Mouse (Mus musculus): ENCODE results near the gene Pip4k2c.

Pip4k2c gene

DNA sequence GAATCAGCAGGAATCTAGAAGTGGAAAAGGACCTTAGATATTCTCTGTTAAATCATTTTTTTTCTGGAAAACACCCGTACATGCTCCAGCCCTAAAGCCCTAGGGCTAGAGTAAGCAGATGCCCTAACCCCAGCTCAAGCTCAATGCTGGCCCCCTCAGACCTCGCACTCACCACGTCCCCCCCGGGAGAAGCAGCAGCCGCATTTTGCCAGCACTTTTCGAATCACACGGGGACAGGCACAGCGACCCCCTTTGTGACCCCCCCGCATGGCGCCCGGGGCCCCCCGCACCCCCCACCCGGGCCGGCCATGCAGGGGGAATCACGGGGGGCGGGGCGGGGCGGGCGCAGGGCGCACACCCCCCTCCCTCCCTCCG lies 23.3 kb downstream of the Pip4k2c start:
- DNase-seq = peak in 1 of 2 experiments; percentile 51

DNA sequence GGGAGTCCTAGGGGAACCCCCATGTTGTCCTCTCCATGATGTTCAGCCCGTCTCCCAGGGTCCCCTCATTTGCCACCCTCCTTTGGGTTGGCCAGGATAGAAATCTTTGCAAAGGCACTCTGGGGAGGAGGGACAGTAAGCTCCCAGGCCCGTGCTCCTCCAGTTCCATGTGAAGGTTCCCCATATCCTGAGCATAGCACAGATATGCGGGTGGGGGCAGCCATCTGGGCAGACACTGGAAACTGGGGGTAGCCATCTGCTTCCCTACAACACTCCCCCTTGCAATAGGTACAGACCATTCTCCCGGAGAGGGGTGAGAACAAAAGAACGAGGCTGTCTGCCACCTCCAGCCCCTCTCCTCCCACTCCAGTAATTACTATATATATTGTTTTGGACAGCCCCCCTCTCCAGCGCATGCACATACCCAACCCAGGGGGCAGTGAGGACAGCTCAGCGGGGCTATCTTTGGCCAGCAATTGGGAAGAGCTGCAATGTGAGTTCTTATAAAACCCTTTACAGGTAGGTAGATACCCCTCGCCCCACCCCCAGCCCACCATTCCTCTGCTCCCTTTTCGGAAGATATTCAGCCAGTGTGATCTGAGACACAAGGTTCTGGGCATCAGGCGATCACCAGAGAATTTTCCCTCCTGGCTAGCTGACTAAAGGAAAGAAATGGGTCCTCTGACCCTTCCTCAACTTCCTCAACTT lies 23.9 kb downstream of the Pip4k2c start:
- DNase-seq = peak; percentile 53 to 56

DNA sequence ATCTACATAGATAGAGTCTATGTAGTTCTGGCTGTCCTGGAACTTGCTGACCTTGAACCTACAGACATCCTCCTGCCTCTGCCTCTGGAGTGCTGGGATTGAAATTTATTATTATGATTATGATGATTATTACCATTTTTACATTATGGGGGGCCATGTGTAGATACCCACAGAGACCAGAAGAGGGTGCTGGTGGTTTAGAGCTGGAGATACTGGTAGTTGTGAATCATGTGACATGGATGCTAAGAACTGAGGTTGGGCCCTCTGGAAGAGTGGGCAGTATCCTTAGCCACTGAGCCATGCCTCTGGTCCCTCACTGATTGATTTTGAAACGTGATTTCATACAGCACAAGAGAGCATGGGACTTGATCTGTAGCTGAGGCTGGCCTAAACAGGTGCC lies 24.9 kb downstream of the Pip4k2c start:
- no peak for DNase-seq

DNA sequence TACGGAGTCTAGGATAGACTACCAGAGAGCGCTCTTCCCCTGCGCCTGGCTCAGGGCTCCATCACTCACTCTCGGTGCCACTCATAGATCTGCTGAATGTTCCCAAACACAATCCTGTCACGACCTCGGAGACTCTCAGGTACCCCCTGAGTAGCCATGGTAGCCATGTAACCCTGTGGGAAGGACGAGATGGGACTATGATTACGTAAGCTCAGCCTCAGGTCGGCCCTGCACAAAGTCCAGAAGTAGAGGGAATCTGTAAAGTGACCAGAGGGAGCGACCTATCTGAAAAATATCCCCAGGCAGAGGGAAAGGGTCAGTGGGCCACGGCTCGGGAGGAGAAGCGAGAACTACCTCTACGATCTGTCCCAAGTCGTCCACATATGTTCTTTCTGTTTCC lies 25.9 kb downstream of the Pip4k2c start:
- DNase-seq = no peak

DNA sequence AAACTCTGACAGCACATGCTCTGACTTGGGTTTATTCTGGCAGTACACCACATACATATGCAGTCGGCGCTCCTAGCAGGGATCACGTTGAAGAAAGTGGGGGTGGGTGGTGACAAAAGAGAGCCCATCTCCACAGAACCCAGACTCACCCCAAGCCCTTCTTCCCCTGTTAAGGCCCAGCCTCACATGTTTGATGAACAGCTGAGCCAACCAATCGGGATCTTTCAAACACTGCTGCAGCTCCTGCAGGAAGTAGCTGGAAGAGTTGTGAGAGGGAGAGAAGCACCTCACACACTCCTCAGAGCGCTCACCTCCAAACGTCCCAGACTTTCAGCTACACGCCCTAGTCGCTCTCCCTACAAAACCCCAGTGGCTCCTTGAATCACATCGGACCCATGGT lies 26.3 kb downstream of the Pip4k2c start:
- DNase-seq = no peak

DNA sequence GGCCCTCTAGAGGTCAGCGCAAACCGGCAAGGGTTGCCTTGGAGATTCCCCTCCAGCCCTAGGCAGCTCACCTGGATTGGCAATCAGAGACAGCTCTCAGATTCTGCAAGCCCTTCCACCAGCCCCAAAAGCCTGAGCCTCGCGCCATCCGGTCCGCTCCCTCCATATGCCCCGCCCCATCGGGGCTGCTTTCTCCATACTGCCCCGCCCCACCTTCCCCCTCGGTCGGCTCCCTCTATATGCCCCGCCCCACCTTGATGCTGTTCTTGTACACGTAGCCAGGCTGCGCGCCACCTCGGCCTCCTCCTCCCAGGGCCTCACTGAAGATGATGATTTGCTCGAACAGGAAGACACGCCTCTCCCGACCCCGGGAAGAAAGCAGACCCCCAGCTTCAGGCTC lies 27.6 kb downstream of the Pip4k2c start:
- DNase-seq = no peak

DNA sequence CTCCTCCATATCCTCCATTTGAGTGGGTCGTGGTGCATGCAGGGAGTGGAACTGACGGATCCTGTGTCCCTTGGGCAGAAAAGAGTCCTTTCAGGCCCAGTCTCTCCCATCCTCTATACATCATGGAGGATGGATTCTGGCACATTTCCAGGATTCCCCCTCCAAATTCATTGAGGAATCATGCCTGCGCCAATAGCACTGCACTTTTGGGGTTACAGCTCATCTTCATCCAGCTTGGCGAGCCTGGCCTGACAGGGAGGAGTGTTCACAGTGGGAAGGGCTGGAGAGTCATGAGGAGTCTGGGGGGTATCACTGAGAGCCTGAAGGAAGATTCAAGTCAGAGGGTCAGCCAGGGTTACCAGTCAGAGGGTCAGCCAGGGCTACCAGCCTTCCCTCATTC lies 28.8 kb downstream of the Pip4k2c start:
- DNase-seq = peak in 1 of 2 experiments; percentile 8

DNA sequence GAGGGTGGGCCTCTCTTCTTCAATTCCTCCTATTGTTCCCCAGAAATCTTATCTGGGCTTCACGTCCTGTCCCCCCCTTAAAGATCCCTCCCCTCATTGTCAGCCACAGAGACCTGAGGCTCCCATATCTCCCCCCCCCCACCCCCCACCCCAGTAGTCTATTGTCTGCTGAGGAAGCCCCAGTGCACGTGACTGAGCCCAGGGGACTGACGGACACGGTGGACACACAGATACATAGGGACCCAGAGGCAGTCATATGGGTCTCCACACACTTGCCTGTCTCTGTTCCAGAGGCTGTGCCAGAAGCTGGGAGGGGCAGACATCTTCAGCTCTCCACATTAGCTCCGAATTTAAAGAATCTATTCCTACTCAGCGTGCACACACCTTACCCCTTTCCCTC lies 29.8 kb downstream of the Pip4k2c start:
- DNase-seq = no peak

DNA sequence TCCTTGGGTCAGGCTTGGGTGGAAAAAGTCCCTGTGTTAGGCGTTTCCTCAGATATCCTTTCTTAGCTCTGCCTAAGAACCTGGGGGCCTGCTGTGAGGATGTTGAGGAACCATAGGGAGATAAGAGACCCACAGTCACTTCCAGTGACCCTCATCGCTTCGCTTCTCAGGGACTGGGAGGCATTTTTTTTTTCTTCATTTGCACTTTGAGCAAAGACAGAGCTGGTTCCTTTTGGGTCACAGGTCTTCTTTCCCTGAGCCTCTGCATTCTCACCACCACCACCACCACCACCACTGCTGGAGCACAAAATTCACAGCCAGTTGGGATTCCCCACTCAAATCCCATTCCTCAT lies 30.7 kb downstream of the Pip4k2c start:
- DNase-seq = no peak

DNA sequence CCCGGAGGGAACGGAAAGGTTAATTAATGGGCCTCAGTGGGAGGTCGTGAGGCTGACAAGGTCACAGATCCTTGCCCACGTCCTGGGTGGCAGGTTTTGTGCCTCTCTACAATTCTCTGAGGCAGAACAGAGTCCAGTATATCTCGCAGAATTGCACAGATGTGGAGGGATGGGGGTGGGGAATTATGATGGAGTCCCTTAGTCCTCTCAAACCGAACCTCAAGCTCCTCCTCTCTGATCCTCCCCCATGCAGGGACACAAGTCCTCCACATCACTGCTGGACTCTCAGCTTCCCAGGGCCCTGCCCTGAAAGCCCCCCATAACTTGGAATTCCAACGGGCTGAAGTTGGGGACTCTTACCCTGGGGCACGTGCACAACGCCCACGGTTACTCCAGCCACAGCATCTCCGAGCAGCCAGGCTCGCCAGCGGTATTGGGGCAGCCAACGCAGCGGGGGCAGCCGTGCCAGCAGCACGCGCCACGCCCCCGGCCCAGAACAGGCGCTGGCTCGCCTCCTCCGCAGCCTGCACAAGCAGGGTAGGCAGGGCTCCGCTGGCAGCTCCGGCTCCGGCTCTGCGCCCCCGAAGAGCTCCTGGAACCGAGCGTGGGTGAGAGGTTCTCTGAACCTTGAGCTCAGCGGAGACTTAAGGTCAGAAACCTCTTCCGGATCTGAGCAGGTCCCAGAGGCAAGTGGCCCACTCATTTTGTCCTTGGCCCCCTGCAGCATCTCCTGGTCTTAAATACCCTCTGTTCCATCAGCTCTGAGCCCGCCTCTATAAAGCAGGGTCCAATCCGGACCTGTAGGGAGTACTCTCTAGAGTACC lies 31.3 kb downstream of the Pip4k2c start, which contains the start of gene Slc26a10:
Gene Slc26a10, minus strand, starts transcription at position 775 of the 824 bp plus-strand sequence.
- peak; percentile 45 to 55 for DNase-seq

DNA sequence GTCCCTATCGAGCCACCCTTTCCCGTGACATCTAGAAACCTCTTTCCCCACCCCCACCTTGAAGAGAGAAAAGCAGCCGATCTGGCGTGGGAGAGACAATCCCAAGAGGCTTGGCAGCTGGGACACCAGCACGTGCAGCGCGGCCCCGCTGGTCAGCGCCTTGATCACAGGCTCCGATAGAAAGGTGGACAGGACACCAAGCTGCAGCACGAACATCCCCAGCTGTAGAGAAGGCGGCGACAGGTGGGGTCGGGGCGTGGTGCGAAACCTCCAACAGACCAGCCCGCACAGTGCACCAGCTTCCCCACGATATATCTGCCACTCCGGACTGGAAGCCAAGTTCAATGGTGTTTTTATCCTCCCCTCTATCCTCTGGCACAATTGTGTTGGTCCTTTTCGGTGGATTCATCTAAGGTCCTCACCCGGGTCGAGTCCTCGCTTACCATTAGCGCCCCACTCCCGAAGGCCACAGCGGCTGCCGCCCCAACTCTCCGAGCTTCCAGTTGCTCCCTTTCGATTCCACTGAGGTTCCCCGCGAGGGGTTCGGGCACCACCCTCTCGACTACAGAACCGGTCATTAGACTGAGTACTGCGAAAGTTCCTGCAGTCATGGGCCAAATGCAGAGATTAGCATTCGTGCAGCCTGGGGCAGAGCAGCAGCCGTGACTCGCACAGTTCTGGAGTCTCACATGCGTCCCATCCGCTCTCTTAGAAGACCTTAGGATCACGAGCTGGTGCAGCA lies 32.9 kb downstream of the Pip4k2c start:
- DNase-seq = peak in 1 of 2 experiments; percentile 26

DNA sequence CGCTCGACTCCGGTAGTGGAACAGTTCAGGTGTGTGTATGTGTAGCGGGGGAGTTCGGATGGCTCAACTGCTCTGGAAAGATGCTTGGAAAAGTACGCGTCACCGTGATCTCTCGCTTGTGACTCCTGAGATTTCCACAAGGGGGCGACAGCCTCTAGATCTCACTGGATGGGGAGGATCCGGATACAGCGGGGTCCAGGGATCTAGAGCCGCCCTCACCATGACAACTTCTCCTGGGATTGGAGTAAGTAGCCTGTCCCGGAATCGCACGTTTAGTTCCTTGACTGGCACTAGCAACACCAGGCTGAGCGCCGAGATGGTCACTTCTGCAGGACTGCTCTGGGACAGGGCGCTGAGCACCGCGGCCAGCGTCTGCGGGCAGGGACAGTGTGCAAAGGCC lies 33.7 kb downstream of the Pip4k2c start:
- peak; percentile 88 to 92 for DNase-seq

DNA sequence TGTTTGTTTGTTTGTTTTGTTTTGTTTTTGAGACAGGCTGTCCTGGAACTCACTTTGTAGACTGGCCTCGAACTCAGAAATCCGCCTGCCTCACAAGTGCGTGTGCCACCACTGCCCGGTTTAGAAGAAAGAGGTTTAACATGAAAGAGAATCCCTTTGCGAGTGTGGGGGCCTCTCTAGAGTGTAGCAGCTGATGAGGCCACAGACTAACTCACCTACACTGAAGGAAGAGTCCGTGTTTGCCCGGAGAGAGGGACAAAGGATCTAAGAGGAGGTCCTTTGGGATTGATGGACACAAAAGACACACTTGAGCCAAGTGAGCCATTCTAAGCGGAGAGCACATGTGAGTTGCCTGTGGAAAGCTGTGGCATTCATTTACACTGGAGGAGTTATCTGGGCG lies 34.1 kb downstream of the Pip4k2c start:
- DNase-seq = no peak

DNA sequence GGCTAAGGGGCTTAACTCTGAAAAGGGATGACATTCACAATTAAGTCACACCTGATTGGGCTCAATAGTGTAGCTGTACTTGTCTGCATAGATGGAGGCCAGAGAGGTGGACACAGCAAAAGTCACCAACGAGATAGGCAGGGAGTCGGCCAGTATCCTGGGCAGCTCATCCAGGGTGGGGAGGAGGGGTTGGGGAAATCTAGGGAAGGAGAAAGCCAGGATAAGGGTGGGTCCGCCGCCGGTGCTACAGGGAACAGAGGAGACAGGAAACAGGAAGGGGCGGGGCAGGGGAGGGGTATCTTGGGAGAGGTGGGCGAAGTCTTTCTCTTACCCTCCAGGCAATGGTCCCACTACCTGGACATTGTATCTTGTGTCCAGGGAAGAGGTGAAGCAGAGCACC lies 34.6 kb downstream of the Pip4k2c start:
- no peak for DNase-seq

DNA sequence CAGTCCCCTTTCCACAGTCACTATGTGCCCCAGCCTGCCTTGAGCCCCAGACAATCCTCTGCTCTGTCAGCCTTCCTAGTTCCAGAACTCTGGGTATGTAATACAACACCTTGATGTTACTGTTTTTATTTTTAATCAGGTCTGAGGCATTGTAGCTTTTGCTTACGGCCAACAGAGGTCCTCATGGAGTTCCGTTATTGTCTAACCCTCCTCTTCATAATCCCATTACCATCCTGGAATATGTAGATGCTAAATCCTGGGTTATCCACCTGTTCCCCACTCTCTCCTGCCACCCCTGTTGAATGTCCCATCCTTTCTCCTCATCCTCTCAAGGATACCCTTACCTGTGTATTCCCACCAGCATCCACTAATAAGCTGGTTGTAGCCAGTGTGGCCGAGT lies 35.2 kb downstream of the Pip4k2c start:
- DNase-seq = no peak

DNA sequence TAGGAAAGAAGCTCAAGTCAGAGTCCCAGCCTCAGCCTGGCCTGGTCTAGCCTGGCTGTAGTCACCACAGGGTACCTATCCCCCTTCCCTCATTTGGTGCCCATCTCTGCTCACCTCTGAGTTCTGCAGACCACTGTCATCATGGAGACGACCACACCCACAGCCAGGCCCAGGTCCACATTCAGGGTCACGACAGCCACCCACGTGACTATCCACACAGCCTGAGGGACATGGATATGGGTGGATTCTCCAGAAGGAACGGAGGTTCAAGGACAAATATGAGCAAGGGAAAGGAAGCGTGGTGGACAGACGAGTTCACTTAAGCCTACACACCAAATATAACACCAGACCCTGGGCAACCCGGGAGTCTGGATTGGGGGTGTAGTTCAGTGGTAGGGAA lies 37.2 kb downstream of the Pip4k2c start:
- peak in 1 of 2 experiments; percentile 12 for DNase-seq

DNA sequence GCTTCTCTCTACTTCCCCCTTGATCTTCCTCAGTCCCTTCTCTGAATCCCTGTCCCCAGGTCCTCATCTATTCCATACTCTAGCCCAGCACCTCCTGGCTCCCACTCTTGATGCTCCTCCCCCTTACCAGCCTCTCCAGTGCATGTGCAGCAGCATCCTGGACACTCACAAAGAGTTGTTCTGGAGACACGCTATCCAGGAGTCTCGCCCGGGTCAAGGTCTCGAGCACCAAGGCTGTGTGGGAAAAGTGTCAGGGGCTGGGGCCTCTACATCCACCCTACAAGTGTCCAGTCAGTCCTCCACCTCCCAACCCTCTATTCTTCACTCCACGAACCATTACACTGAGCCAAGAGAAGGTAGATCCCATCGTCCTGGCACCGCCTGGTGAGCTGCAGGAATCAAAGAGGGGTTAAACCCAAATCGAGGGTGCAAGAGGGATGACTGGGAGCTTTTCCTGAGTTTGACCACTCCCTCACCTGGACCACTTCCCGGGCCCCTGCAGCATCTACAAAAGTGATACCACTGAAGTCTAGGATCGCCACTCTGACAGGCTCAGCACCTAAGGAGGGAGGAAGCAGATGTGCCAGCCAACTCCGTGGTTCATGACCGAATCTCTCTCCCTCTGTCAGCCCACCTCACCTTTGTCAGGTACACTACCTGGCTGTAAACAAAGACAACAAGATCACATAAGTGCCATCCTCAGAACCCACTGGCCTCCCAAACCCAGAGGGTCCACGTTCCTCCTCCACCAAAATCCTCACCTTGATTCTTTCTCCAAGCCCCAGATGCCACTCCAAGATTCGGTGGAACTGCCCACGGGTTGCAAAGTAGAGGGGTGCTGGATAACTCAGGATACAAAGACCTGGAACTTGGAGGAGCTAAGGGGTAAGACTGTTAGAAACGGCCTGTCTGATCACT lies 38.0 kb downstream of the Pip4k2c start:
- peak in 1 of 2 experiments; percentile 7 for DNase-seq

DNA sequence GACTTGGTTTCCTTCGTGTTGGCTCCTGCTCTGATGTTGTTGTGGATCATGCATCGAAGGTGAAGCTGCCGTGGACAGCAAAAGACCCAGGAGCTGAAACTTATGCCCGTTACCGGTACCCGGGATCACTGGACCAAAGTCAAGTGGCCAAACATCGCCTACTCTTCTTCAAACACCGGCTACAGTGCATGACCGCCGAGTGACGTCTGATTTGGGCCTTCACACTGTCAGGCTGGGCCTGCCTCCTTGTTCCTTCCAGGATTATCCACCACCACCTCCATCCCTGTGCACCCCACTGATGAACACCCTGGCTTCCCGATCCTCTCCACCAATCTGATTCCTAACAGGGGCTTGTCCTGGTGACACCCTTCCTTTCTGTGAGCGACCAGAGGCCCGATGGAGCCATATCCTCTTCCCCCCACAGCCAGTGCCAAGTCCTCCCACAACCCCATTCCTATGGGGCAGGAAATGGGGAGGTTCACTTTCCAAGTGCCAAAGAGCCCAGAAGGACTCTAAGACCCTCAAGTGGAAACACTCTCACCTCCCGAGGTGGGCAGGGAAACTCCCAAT lies 39.7 kb downstream of the Pip4k2c start:
- no peak for DNase-seq

DNA sequence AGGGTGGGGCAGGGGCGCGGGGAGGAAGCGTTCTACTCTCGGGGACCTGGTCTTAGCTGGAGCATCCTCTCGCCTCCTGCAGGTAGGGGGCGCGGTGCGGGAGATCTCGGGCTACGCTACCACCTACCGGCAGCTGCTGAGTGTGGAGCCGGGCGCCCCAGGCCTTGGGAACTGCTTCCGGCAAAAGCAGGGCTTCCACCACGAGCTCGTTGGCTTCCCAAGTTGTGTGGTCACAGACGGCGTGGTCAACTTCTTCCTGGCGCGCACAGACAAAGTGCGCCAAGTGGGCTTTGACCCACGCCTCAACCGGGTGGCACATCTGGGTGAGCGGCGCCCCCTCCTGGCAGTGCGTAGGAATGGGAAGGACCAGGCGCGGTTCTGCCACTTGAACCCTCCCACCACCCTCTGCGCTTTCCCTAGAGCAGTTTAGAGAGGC lies 40.5 kb downstream of the Pip4k2c start:
- peak; percentile 55 to 71 for DNase-seq

DNA sequence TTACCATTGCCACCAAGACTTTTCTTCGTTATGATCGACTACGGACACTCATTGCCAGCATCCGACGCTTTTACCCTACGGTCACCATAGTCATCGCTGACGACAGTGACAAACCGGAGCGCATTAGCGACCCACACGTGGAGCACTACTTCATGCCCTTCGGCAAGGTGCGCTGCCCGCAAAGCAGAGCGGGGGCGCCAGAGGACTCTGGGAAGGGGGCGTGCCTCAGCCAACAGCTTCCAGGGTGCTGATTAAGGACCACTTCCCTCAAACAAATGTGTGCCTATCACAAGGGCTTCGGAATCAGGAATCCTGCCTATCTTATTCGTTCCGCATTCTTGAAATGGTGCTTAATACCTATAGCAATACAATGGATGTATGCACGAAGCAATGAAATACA lies 41.4 kb downstream of the Pip4k2c start:
- DNase-seq = peak; percentile 54 to 62

DNA sequence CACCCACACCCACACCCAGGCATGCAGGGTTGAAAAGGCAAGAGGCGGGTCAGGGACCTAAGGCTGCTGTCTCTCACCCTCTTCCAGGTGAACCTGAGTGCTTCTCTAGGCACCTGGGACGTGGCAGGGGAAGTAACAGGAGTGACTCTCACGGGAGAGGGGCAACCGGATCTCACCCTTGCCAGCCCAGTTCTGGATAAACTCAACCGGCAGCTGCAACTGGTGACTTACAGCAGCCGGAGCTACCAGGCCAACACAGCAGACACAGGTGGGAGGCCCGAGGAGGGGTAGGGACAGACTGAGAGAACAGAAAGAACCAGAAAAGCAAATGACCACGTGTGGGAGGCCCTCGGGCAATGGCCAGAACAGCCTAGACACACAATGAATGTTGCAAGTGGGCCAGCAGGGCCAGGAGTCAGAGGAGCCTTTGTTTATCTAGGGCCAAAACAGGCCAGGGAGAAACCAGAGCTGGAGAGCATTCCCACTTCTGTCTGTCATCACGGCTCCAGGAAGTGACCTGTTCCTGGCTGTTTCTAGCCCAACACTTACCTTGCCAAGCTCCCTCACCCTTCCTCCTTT lies 43.7 kb downstream of the Pip4k2c start:
- peak in 1 of 2 experiments; percentile 23 for DNase-seq

Measured in cerebellum, postnatal 14 days (tissue).